Mouse (Mus musculus): ENCODE data around the gene Erfe. TPM values are rescaled to one million over a fixed set of nuclear protein-coding genes. Genes with fewer than 3 reads are reported as not detected.

The Erfe gene
- polyA plus RNA-seq (2017; shearing (Covaris generic)): under 1 TPM in 1 of 2 experiments, not detected in 1; 0.10 TPM

DNA sequence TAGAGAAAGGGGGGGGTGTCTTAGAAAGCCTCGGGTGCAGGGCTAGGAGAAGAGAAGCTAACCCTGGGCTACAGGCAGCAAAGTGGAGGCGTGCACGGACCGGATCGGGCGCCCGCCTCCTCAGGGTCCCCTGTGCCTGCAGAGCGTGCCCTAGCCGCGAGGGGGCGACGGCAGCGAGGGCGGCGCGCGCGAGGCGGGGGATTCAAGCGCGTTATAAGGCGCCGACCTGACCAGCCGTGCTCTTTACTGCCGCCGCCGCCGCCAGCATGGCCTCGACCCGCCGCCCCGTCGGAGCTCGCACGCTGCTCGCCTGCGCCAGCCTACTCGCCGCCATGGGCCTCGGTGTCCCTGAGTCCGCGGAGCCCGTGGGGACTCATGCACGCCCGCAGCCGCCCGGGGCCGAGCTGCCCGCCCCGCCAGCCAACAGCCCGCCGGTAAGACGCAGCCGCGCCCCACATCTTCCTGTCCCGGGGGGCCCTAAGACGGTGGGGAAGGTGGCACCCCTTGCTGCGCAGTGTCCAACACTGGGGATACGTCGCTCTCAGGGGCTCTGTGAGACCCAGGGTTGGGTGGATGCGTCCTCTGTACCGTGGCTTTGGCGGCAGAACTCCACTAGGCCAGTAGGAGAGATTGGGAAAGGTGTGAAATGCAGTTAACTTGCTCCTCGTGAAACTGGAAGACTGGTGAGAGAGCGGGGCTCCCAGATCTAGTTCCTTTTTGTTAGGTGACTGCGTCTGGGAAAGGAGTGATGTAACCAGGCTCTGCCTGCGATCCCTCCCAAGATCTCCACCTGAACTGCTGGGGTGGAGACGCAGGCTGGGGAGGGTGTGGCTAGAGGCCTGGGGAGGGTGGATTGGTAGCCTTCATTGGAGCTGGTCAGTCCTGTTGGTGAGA is at the start of gene Erfe:
Gene Erfe (plus strand): TSS at position 216 of the 894 bp plus-strand sequence.

DNA sequence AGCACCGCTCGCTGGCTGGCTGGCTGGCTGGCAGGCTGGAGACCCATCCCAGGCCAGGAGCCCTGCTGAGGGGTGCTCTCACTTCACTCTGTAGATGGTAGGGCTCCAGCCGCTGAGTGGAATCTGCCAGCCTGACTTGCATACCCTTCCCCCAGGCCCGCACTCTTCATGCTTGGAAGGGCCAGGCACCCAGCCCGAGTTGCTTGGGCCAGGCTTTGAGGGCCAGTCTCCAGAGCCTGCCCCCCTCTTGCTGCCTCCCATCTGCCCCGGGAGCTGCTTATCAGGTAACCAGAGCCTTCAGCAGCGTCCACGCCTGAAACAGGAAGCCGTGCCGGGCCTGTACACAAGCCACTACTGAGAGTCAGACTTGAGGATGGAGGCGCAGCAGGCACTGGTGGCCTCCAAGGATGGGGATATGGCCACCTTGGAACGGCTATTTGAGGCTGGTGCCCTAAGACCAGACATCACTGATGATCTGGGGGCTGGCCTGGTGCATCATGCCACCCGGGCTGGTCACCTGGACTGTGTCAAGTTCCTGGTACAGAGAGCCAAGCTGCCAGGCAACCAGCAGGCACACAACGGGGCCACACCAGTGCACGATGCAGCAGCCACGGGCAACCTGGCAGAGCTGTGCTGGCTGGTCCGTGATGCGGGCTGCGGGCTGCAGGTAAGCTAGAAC is 44.3 kb upstream of the Erfe start, which contains the start of gene Espnl:
Gene Espnl (plus strand): TSS at position 316 of the 679 bp plus-strand sequence.

DNA sequence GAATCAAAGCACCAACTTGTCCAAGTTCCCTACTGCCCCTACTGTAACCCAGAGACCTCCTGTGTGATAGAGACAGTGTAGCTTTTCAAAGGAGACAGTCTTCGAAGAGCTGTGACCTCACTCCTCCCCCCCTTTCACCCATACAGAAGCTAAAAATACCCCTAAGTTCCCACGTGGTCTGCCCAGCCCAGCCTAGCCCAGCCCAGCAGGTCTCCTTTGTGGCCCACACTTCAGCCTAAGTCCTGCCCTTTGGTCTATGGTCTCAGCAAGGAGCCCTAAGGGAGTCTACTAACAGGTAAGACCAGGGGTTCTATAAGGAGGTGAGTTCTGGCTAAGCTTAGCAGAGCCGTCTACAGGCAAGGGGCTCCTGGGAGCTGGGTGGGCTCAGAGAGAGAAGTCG is 15.4 kb upstream of the Erfe start, which contains the start of gene Klhl30:
Gene Klhl30 (plus strand): TSS at position 176 of the 400 bp plus-strand sequence.

DNA sequence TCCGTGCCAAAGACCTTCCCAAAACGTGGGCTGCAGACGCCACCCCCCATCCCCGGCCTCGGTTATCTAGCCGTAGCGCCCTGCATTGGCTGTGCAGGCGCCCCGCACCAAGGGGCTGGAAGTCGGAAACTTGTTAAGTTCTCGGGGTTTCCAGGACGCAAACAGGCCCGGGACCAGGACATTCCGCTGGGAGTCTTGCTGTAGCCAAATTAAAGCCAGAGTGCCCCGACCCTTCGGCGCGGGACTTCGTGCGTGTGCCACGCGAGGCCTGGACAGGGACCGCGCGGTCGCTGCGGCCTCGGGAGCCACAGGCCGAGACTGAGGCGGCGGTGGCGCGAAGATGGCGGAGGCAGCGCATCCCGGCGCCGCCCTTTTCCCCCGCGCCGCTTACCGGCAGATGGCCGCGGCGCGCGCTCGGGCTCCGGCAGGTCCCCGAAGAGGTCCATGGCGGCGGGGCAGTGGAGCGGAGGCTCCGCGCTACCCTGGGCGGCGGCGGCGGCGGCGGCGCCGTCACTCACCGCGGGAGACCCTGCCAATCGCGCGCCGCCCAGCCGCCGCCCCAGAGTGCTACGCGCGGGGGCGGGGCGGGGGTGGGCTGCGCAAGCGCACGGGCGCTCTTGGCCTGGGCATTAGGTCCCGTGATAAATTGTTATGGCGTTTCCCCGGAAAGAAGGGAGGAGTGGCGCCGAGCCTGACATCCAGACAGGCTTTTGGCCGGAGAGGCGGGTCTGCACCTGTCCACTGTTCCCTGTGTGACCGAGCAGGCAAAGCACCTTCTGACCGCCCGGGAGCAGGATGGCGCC is 32.2 kb downstream of the Erfe start, which contains the start of gene Ilkap:
Gene Ilkap (minus strand): TSS at position 556 of the 803 bp plus-strand sequence.

DNA sequence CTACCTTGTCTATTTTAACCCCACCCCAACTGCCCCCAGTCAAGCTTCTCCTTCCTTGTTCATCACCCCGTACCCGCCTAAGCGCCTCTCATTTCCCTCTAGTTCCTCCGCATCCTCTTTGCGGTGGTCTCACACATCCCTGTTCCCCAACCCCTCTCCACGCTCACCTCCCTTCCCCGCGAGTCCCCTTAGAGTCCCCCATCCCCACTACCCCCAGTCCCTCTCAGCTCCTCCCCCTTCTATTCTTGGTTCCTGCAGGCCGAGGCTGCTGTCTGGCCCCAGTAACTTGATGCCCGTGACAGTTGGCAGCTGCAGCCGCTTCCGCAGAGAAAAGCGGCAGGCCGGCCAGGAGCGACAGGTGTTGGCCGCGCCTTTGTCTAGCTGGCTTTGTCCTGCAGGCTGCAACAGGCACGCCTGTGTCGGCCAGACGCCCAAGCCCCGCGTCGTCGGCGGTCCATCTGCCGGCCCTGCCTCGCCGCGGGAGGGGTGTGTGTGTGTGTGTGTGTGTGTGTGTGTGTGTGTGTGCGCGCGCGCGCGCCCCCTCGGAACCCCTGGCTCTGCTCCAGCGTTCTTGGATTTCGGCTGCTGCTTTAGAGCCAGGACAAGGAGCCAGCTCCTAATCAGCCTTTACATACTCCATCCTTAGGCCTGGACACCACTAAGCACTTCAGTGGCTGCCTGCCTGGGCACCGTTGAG is 47.8 kb downstream of the Erfe start, which contains the start of gene Hes6:
Gene Hes6 (minus strand): TSS at position 141 of the 697 bp plus-strand sequence.

Other genes with a start within 250 kb of the Erfe start
- 1 to 10 TPM in 1 of 2 experiments, under 1 TPM in 1; 0.53 to 3.2 TPM for gene Rbm44, start 221.3 kb upstream of the Erfe start, polyA plus RNA-seq (2017; shearing (Covaris generic))
- 10 to 100 TPM; 24.0 to 33.2 TPM for gene Ramp1, start 186.6 kb upstream of the Erfe start, polyA plus RNA-seq (2017; shearing (Covaris generic))
- 10 to 100 TPM; 71.2 to 82.1 TPM for gene Ube2f, start 116.1 kb upstream of the Erfe start, polyA plus RNA-seq (2017; shearing (Covaris generic))
- 10 to 100 TPM; 25.1 to 60.9 TPM for gene Scly, start 68.1 kb upstream of the Erfe start, polyA plus RNA-seq (2017; shearing (Covaris generic))
- under 1 TPM; 0.07 to 0.42 TPM for gene Espnl, start 44.4 kb upstream of the Erfe start, polyA plus RNA-seq (2017; shearing (Covaris generic))
- gene Klhl30, start 15.4 kb upstream of the Erfe start, polyA plus RNA-seq (2017; shearing (Covaris generic)): under 1 TPM; 0.06 to 0.80 TPM
- 100 to 1,000 TPM; 126 to 185 TPM for gene Ilkap, start 32.4 kb downstream of the Erfe start, polyA plus RNA-seq (2017; shearing (Covaris generic))
- gene Hes6, start 47.6 kb downstream of the Erfe start, polyA plus RNA-seq (2017; shearing (Covaris generic)): 10 to 100 TPM; 61.2 to 86.5 TPM
- gene Per2, start 92.9 kb downstream of the Erfe start, polyA plus RNA-seq (2017; shearing (Covaris generic)): 1 to 10 TPM; 2.4 to 2.8 TPM
- 1 to 10 TPM; 4.4 to 5.9 TPM for gene Traf3ip1, start 128.2 kb downstream of the Erfe start, polyA plus RNA-seq (2017; shearing (Covaris generic))
- 10 to 100 TPM in 1 of 2 experiments, 1 to 10 TPM in 1; 6.1 to 10.9 TPM for gene Asb1, start 174.1 kb downstream of the Erfe start, polyA plus RNA-seq (2017; shearing (Covaris generic))